Mouse (Mus musculus) neutrophil, adult 65 days (primary cell): ENCODE data around the gene Atxn1l. TPM values are rescaled to one million over a fixed set of nuclear protein-coding genes. Genes with fewer than 3 reads are reported as not detected.

Experiments used
- total RNA-seq: library from RNA; stranded (reverse); gene quantifications from 2 replicates; pipeline ENCODE4 v1.2.4, GENCODE M21; 2023

Atxn1l gene
- 34.0 and 40.5 TPM in 2 replicates for total RNA-seq

DNA sequence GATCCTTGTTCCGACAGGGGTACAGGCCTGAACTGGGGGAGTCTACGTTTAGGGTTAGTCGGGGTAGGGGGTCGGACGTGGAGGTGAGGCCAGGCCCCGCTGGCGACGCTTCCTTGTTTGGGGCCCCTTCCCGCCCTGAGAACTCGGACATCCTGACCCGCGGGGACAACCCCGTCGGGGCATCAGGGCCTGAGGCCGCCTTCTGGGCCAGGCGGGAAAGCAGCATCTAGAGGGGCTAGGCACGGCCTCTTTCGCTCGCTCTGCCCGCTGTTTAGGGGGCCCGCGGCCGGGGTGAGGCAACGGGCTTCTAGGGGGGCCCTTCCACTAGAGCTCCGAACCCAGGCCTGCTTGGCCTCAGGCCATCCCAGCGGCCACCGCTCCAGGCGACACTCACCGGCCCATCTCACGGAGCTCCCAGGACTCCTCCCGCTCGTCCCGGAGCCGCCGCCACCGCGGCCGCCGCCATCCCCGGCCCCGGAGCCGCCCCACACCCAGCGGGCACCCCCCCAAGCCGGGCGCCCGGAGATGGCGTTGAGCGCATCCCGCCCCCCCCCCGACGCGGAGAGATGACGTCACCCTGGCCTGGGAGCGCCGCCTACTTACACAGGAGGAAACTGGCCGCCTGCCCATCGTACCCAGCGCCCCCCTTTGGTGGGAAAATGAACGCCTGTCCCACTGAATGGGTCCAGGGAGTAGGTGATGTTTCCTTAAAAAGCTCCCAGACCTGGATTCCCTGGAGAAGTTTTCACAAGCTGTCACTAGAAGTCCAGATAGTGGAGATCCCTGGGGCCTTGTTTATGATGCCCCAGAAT, at the start of gene Atxn1l:
Gene Atxn1l, minus strand, starts transcription at position 503 of the 812 bp plus-strand sequence.

DNA sequence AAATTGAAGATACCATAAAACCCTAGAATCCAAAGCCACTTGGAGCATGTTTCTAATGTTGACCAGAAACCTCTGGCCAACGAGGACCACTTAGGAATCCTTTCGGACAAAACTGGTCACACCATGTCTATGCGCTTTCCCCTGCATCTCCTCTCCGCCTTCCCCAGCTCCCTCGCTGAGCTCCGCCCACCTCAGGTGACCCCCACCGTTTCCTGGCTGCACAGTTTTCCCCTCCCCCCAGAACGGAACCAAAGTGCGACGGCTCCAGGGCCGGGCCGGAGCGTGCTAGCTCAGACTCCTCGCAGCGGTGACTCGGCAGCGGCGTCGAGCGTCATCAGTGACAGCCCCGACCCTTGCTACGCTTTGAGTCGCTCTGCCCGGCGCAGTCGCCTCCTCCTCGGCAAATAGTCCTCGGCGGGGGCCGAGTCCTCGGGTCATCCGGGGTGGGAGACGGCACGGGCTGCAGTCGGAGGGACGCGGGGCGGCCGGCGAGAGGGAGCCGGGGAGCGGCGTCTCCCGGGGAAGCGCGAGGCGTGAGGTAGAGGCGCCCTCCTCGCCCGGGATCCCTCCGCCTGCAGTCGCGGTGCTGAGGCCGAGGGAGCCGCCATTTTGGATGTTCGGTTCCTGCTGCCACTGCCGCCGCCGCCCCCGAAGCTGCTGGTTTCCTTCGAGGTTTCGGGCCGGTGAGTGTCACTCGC, 40.9 kb upstream of the Atxn1l start, which contains the start of gene Ap1g1:
Gene Ap1g1, plus strand, starts transcription at position 275 of the 698 bp plus-strand sequence.

DNA sequence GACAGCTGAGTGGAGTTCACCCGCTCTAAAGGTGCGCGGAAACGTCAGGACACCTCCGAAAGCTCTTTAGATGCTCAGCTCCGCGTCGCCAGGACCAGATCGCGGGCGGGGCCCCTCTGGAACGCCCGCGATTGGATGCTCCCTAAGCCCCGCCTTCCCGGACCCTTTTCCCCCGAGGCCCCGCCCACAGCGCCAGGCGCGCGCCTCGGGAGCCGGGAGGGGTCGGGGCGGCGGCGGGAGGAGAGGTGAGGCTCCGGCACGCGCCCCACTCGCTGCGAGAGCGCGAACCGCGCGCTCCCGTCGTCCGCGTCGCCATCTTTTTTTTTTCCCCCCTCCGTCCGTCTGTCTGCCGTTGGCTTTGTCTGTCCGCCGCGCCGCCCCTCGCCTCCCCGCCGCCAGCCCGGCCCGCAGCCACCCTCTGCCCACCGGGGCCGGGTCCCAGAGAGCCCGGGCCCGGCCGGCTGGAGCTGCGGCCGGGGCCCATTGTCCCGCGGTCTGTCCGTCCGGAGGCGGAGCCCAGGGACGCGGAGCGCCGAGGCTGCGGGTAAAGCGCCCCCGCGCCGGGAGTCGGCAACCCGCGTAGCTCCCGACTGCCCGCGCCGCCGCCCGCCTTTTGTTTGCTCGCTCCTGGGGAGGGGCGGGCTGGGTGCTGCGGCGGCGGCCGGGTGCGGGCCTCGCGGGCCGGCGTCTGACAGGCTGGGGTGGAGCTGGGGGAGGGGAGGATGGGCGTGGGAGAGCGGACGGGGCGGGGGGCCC, 32.0 kb downstream of the Atxn1l start, which contains the start of gene Zfp821:
Gene Zfp821, plus strand, starts transcription at position 227 of the 756 bp plus-strand sequence.

DNA sequence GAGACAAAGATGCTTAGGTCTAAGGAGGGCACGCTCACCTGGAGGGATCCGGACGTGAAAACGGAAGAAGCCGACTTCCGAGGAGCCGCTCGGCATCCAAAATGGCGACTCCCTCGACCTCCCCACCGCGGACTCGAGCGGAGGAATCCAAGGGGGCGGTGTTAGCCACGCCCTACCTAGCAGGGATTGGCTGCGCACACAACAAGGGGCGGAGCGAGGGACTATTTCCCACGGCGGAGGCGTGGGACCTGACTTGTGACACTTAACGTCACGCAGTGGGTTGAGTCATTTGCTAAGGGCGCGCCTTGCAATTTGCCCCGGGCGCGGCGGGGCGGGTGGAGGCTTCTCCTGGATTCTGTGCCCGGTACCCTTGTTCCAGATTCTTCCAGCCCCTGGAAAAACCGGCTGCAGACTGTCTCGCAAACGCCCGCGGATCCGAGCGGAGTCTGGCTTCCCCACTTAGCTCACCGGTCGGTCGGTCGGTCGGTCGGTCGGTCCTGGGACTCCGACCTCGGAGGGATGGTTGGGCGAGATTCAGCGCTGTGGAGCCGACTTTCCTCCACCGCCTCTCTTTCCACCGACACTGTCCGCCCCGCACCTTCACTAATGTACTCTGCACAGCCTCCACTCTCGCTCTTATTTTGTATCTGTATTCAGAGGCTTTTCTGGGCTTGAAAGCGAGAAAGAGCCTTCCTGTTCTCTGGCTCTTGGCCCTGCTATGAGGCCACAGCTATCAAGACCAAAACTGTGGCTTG, 44.2 kb downstream of the Atxn1l start, which contains the start of gene Ist1:
Gene Ist1, minus strand, starts transcription at position 115 of the 755 bp plus-strand sequence.

Other genes with a start within 250 kb of the Atxn1l start
- gene Pmfbp1, start 243.7 kb downstream of the Atxn1l start, total RNA-seq: not detected in 2 replicates
- gene Dhx38, start 171.9 kb downstream of the Atxn1l start, total RNA-seq: 110 and 138 TPM in 2 replicates
- 10.1 and 12.8 TPM in 2 replicates for gene Txnl4b, start 171.8 kb downstream of the Atxn1l start, total RNA-seq
- gene Hp, start 158.6 kb downstream of the Atxn1l start, total RNA-seq: 1,024 and 1,082 TPM in 2 replicates
- 6.1 and 15.4 TPM in 2 replicates for gene Dhodh, start 129.1 kb downstream of the Atxn1l start, total RNA-seq
- gene Pkd1l3, start 123.2 kb downstream of the Atxn1l start, total RNA-seq: 0.47 TPM in 1 of 2 replicates, not detected in the other
- 120 and 159 TPM in 2 replicates for gene Ist1, start 44.5 kb downstream of the Atxn1l start, total RNA-seq
- gene Zfp821, start 32.2 kb downstream of the Atxn1l start, total RNA-seq: 18.7 and 23.1 TPM in 2 replicates
- 63.3 and 81.9 TPM in 2 replicates for gene Ap1g1, start 40.8 kb upstream of the Atxn1l start, total RNA-seq
- 2.2 and 5.5 TPM in 2 replicates for gene Phlpp2, start 130.8 kb upstream of the Atxn1l start, total RNA-seq
- gene Marveld3, start 224.5 kb upstream of the Atxn1l start, total RNA-seq: not detected in 2 replicates